Mouse (Mus musculus): Measurements from ENCODE around the gene Il22ra2. TPM values are rescaled to one million over a fixed set of nuclear protein-coding genes. Genes with fewer than 3 reads are reported as not detected.
"Not testable (repeated sequence)": the region's sequence is repeated elsewhere in the genome, so short reads cannot be mapped to it uniquely, and the experiment has no call there.

Il22ra2 gene
- polyA plus RNA-seq, 1 experiment from 2014 or later = not detected

DNA sequence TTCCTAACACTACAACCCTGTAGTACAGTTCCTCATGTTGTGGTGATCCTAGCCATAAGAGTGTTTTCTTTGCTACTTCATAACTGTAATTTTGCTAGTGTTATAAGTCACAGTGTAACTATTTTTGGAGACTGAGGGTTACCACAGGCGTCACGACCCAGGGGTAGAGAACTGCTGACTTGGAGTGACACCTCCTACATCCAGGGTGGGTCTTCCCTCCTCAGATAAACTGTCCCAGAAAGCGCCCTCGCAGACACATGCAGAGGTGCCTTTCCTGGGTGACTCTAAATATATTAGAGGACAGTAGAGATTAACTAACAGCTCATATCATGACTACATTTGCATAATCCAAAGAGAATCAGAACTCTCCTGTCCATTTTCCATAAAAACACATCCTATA, 24.9 kb upstream of the Il22ra2 start:
- no peak overlapping the region for H3K9ac ChIP-seq (replicated peaks; ENCODE audit: low read length)
- no peak overlapping the region for H3K4me2 ChIP-seq (ENCODE audit: low read length)
- H3K27ac ChIP-seq (replicated peaks; ENCODE audit: low read depth, low read length) = no peak overlapping the region
- H3K9me3 ChIP-seq (ENCODE audit: control insufficient read depth, low read length) = no peaks in the 10 kb centered on the region
- no peak overlapping the region for H3K4me3 ChIP-seq (replicated peaks; ENCODE audit: low read depth, low read length)
- 95% methylated on average over 4 of the region's 4 CpGs for WGBS
- no peak for ATAC-seq (ENCODE audit: low FRiP score, low TSS enrichment)
- no peaks in the 10 kb centered on the region for H3K27me3 ChIP-seq (ENCODE audit: control insufficient read depth, insufficient read depth, low read length)
- H3K4me1 ChIP-seq (ENCODE audit: control insufficient read depth, insufficient read depth, low read length) = peaks cover 10% of the 10 kb centered on the region
- peaks cover 4% of the 10 kb centered on the region; the same call in 1 of the 2 replicates for H3K36me3 ChIP-seq (ENCODE audit: control insufficient read depth, insufficient read depth, low read length)
- no peak for DNase-seq

DNA sequence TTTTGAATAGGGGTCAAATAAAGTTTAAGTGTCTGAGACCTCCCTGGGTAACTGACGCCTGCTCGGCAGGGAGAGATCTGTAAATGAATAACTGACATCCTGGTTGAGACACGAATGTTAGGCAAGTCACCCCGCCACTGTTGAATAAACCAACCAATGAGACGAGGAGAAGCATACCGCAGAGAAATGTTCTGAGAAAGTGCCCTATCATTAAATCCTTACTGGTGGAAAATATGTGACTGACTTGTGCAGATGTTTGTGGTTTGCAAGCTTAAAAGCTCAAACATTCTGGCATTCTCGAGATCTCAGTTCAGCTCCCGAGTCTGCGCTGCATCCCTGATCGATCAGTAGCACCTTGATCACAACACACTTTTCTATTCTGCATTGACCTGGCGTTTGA, 23.7 kb upstream of the Il22ra2 start:
- Histone ChIP-seq H3K4me1 (ENCODE audit: control insufficient read depth, insufficient read depth, low read length) (0 out of 2 replicates have a peak, but pooled peaks cover 5% of the 10 kb centered on the region), H3K9ac (replicated peaks; ENCODE audit: low read length) (no peak overlapping the region), H3K4me2 (ENCODE audit: low read length) (no peak overlapping the region), H3K9me3 (ENCODE audit: control insufficient read depth, low read length) (no peaks in the 10 kb centered on the region), H3K27ac (replicated peaks; ENCODE audit: low read depth, low read length) (no peak overlapping the region), H3K36me3 (ENCODE audit: control insufficient read depth, insufficient read depth, low read length) (peaks cover 8% of the 10 kb centered on the region; the same call in 1 of the 2 replicates), H3K27me3 (ENCODE audit: control insufficient read depth, insufficient read depth, low read length) (no peaks in the 10 kb centered on the region), H3K4me3 (replicated peaks; ENCODE audit: low read depth, low read length) (no peak overlapping the region)
- 91% methylated on average over 11 of the region's 11 CpGs for WGBS
- no peak for ATAC-seq (ENCODE audit: low FRiP score, low TSS enrichment)
- no peak for DNase-seq

DNA sequence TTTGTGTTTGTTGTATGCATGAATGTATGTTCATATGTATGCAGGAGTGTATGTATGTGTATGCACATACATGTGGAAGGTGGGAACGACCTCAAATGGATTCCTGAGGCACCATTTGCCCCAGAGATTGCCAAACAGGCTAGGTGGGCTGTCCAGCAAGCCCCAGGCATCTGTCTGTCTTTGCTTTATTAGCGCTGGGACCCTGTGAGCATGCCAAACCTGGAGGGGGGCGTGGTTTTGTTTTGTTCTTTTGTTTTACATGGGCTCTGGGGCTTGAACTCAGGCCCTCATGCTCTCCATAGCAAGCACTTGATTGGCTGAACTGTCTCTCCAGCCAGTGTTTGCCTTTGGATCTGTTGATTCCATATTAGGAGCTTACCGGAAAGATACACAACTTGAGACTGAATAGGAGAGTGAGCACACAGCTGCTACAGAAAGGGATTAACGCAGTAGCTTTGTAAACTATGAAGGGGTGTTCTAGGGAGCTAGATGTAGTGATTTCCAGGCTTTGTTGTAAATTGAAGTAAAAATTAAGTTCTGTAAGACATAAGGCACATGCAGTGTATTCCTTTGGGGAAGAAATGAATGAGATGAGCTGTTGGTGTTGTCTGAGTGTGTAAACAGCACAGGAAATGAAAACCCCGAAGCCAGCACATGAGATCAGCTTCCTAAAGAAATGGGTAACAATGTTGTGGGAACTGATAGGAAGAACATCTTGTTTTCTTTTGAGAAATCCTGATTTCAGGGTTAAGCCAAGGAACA, 22.3 kb upstream of the Il22ra2 start:
- Histone ChIP-seq H3K9ac (replicated peaks; ENCODE audit: low read length) (no peak overlapping the region), H3K36me3 (ENCODE audit: control insufficient read depth, insufficient read depth, low read length) (peaks cover 13% of the 10 kb centered on the region; the same call in 1 of the 2 replicates), H3K27me3 (ENCODE audit: control insufficient read depth, insufficient read depth, low read length) (no peaks in the 10 kb centered on the region), H3K27ac (replicated peaks; ENCODE audit: low read depth, low read length) (no peak overlapping the region), H3K9me3 (ENCODE audit: control insufficient read depth, low read length) (no peaks in the 10 kb centered on the region), H3K4me2 (ENCODE audit: low read length) (no peak overlapping the region), H3K4me1 (ENCODE audit: control insufficient read depth, insufficient read depth, low read length) (0 out of 2 replicates have a peak, but pooled peaks cover 5% of the 10 kb centered on the region), H3K4me3 (replicated peaks; ENCODE audit: low read depth, low read length) (no peak overlapping the region)
- ATAC-seq (ENCODE audit: low FRiP score, low TSS enrichment) = no peak
- DNase-seq = no peak
- WGBS = 71% methylated on average over 6 of the region's 6 CpGs

DNA sequence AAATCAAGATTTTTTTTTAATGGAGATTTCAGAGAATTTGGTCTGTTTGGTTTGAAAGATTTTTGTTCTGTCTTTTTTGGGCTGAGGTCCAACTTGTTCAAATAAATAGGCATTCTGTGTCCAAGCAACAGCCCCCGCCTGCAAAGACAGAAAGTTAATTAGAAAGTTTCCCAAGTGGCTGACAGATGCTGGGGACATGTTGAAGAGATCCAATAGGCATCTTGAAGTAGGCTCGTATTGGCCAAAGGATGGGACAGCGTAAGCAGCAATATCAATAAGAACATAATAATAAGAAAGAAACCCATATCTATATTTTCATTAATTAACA, 21.7 kb upstream of the Il22ra2 start:
- Histone ChIP-seq H3K27ac (replicated peaks; ENCODE audit: low read depth, low read length) (no peak overlapping the region), H3K4me2 (ENCODE audit: low read length) (no peak overlapping the region), H3K4me1 (ENCODE audit: control insufficient read depth, insufficient read depth, low read length) (0 out of 2 replicates have a peak, but pooled peaks cover 5% of the 10 kb centered on the region), H3K36me3 (ENCODE audit: control insufficient read depth, insufficient read depth, low read length) (peaks cover 16% of the 10 kb centered on the region), H3K9me3 (ENCODE audit: control insufficient read depth, low read length) (no peaks in the 10 kb centered on the region), H3K4me3 (replicated peaks; ENCODE audit: low read depth, low read length) (no peak overlapping the region), H3K9ac (replicated peaks; ENCODE audit: low read length) (no peak overlapping the region), H3K27me3 (ENCODE audit: control insufficient read depth, insufficient read depth, low read length) (no peaks in the 10 kb centered on the region)
- ATAC-seq (ENCODE audit: low FRiP score, low TSS enrichment) = no peak
- 80% methylated on average over 3 of the region's 3 CpGs for WGBS
- DNase-seq = peak; percentile 28

DNA sequence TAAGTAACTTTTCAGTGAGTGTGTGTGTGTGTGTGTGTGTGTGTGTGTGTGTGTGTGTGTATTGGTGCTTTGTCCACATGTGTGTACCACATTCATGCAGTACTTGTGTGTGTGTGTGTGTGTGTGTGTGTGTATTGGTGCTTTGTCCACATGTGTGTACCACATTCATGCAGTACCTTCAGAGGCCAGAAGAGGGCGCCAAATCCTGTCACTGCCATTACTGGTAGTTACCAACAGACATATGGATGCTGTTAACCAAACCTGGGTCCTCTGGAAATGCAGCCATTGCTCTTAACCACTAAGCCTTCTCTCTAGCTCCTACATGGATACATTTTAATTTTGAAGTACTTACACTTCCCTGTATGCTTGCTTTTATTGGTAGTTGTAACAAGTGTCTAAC, 20.3 kb upstream of the Il22ra2 start:
- not testable (repeated sequence) for H3K4me3 ChIP-seq (replicated peaks; ENCODE audit: low read depth, low read length); H3K9me3 ChIP-seq (ENCODE audit: control insufficient read depth, low read length); H3K9ac ChIP-seq (replicated peaks; ENCODE audit: low read length); ATAC-seq (ENCODE audit: low FRiP score, low TSS enrichment); DNase-seq; H3K27me3 ChIP-seq (ENCODE audit: control insufficient read depth, insufficient read depth, low read length); H3K27ac ChIP-seq (replicated peaks; ENCODE audit: low read depth, low read length); H3K4me2 ChIP-seq (ENCODE audit: low read length); H3K4me1 ChIP-seq (ENCODE audit: control insufficient read depth, insufficient read depth, low read length)
- 9% methylated on average over 1 of the region's 1 CpGs for WGBS
- H3K36me3 ChIP-seq (ENCODE audit: control insufficient read depth, insufficient read depth, low read length) = peaks cover 16% of the 10 kb centered on the region

DNA sequence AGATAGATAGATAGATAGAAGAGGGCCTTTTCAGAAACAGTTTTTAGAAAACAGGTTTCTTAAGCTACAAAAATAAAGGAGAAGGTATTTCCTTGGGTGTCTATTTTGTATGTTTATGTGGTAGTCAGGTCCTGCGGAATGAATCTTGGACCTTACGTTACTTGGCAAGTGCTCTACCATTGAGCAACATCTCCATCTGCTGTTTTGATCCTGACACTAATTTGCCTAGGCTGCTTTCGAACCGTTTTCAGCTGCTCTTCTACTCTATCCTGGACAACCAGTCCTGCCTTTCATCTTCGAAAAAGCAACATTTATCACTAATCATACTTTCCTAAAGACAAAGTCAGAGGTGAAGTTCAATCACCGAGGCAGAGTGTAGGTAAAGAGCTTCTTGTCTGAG, 18.6 kb upstream of the Il22ra2 start:
- H3K9ac ChIP-seq (replicated peaks; ENCODE audit: low read length) = no peak overlapping the region
- 0 out of 2 replicates have a peak, but pooled peaks cover 5% of the 10 kb centered on the region for H3K4me1 ChIP-seq (ENCODE audit: control insufficient read depth, insufficient read depth, low read length)
- H3K4me3 ChIP-seq (replicated peaks; ENCODE audit: low read depth, low read length) = no peak overlapping the region
- no peak for ATAC-seq (ENCODE audit: low FRiP score, low TSS enrichment)
- H3K4me2 ChIP-seq (ENCODE audit: low read length) = no peak overlapping the region
- no peaks in the 10 kb centered on the region for H3K9me3 ChIP-seq (ENCODE audit: control insufficient read depth, low read length)
- H3K36me3 ChIP-seq (ENCODE audit: control insufficient read depth, insufficient read depth, low read length) = peaks cover 27% of the 10 kb centered on the region
- 96% methylated on average over 6 of the region's 6 CpGs for WGBS
- no peak overlapping the region for H3K27ac ChIP-seq (replicated peaks; ENCODE audit: low read depth, low read length)
- DNase-seq = no peak
- no peaks in the 10 kb centered on the region for H3K27me3 ChIP-seq (ENCODE audit: control insufficient read depth, insufficient read depth, low read length)

DNA sequence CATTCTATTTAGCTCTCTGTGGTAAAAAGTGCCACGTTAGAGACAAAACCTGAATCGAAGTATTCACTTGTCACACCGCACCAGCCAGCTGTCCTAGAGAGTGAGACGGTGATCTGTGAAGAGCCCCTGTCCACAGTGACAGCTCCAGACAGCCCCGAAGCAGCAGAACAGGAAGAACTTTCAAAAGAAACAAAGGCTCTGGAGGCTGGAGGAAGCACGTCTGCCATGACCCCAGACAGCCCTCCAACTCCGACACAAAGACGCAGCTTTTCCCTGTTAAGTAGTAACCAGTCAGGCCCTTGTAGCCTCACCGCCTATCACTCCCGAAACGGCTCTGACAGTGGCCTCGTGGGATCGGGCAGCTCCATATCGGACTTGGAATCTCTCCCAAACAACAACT, 12.7 kb upstream of the Il22ra2 start:
- ATAC-seq (ENCODE audit: low FRiP score, low TSS enrichment) = no peak

DNA sequence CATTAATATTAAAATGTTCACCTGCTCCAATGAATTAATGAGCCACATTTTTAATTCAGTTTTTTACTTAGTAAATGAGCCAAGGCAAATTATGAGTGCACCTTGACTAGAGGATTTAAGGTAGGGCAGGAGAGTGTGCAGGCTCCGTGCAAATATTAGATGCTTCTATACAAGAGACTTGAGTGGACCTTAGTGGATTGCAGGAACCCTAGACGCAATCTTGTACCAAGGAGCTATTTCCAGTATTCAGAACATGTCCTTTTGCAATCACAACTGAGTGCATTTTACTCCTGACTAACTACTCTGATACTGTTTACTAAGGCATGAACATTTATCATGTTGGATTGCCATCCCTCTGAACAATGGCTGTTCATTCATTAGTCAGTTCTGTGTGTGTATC, 10.2 kb upstream of the Il22ra2 start:
- Histone ChIP-seq H3K9ac (replicated peaks; ENCODE audit: low read length) (no peak overlapping the region), H3K27ac (replicated peaks; ENCODE audit: low read depth, low read length) (no peak overlapping the region), H3K4me1 (ENCODE audit: control insufficient read depth, insufficient read depth, low read length) (no peaks in the 10 kb centered on the region), H3K4me3 (replicated peaks; ENCODE audit: low read depth, low read length) (no peak overlapping the region), H3K27me3 (ENCODE audit: control insufficient read depth, insufficient read depth, low read length) (no peaks in the 10 kb centered on the region), H3K4me2 (ENCODE audit: low read length) (no peak overlapping the region), H3K36me3 (ENCODE audit: control insufficient read depth, insufficient read depth, low read length) (peaks cover 12% of the 10 kb centered on the region), H3K9me3 (ENCODE audit: control insufficient read depth, low read length) (no peaks in the 10 kb centered on the region)
- no peak for ATAC-seq (ENCODE audit: low FRiP score, low TSS enrichment)
- DNase-seq = no peak
- 52% methylated on average over 2 of the region's 2 CpGs for WGBS

More for the DNA sequence above, 12.7 kb upstream of the Il22ra2 start:
- no peak overlapping the region for H3K27ac ChIP-seq (replicated peaks; ENCODE audit: low read depth, low read length)
- peaks cover 15% of the 10 kb centered on the region for H3K36me3 ChIP-seq (ENCODE audit: control insufficient read depth, insufficient read depth, low read length)
- 27% methylated on average over 14 of the region's 14 CpGs for WGBS
- H3K9me3 ChIP-seq (ENCODE audit: control insufficient read depth, low read length) = no peaks in the 10 kb centered on the region
- H3K4me2 ChIP-seq (ENCODE audit: low read length) = no peak overlapping the region; the same call in 1 of the 2 replicates
- H3K4me1 ChIP-seq (ENCODE audit: control insufficient read depth, insufficient read depth, low read length) = no peaks in the 10 kb centered on the region
- peak; percentile 19 for DNase-seq
- no peaks in the 10 kb centered on the region for H3K27me3 ChIP-seq (ENCODE audit: control insufficient read depth, insufficient read depth, low read length)
- H3K4me3 ChIP-seq (replicated peaks; ENCODE audit: low read depth, low read length) = no peak overlapping the region
- H3K9ac ChIP-seq (replicated peaks; ENCODE audit: low read length) = no peak overlapping the region

DNA sequence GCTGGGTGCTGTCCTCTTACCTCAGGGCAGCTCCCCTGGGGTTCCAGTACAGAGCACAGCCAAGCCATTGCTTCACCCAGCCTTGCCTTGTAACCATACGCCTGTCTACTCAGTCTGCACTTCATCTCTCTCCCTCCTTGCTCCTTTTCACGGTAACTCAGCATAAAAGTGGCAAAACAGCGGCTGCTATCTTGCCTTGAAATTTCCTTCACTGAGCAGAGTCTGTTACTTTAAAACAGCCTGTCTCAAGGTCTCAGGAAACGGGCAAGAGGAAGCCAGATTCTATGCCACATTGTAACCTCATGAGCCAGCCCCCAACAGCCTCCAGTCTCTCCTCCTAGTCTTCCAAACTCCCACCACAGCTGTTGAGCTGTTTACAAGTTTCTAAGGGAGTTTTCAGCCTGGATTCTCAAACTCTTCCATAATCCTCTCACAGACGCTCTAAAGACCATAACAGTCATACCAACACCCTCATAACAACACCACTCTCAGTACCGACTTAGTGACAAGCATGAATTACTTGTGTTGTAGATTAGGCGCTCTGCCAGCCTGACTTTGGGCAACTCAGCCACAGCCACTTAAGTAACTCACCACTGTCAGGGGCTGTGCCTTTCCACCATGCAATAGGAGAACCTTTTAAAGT, 8.6 kb upstream of the Il22ra2 start:
- Histone ChIP-seq H3K4me1 (ENCODE audit: control insufficient read depth, insufficient read depth, low read length) (no peaks in the 10 kb centered on the region), H3K9me3 (ENCODE audit: control insufficient read depth, low read length) (no peaks in the 10 kb centered on the region), H3K4me2 (ENCODE audit: low read length) (no peak overlapping the region), H3K27ac (replicated peaks; ENCODE audit: low read depth, low read length) (no peak overlapping the region), H3K4me3 (replicated peaks; ENCODE audit: low read depth, low read length) (no peak overlapping the region), H3K36me3 (ENCODE audit: control insufficient read depth, insufficient read depth, low read length) (no peaks in the 10 kb centered on the region), H3K27me3 (ENCODE audit: control insufficient read depth, insufficient read depth, low read length) (no peaks in the 10 kb centered on the region), H3K9ac (replicated peaks; ENCODE audit: low read length) (no peak overlapping the region)
- WGBS = 74% methylated on average over 7 of the region's 7 CpGs
- DNase-seq = no peak
- ATAC-seq (ENCODE audit: low FRiP score, low TSS enrichment) = no peak

Measured in midbrain, embryonic 14.5 days (tissue).